ENCODE assay signal across 10 mouse cellular contexts in the genomic region with DNA sequence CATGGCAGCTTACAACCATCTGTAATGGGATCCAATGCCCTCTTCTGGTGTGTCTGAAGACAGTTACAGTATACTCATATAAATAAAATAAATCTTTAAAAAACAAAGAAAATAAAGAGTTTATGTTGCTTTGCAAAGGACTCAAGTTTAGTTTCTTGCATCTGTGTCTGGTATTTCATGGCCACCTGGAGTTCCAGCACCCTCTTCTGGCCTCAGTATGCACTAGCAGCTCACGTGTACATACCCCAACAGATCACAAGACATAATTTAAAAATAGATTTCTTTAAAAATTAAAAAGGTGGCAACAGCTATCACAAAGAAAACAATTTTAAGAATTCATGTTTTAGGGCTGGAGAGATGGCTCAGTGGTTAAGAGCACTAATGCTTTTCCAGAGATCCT. TPM values are rescaled to one million over a fixed set of nuclear protein-coding genes. Genes with fewer than 3 reads are reported as not detected.
DNase-seq lines count a peak whose midpoint lies in the region; ATAC-seq and TF ChIP-seq lines count a peak whose summit lies in the region.
"Had no signal": no experiment of that assay in that cellular context is flagged by ENCODE, and none has a peak within 500 bp of the region (broad histone marks: within the 10 kb centered on the region; RNA-seq: fewer than 3 reads in every experiment).

No protein-coding gene starts in this region.

- TF ChIP-seq CTCF in lung, adult 2 months (IDR thresholded peaks at IDR 0.05; ENCODE audit: insufficient read depth, low read length) = peak; percentile 20; the same call in 1 of the 2 replicates

- WGBS in lung, adult 2 months = 89% methylated on average over 1 of the region's 1 CpGs

- DNase-seq in CD4-positive, CD25-positive, alpha-beta regulatory T cell, adult 2 months (ENCODE audit: low read depth, low spot score) = peak; percentile 44
- DNase-seq in lung, adult 2 months = no peak
- no peak for DNase-seq in lung, adult 18-20 months
- peak; percentile 68 for DNase-seq in R1 (ENCODE audit: low read depth, low spot score)
- DNase-seq in Muller cell, postnatal 12 days (ENCODE audit: inconsistent ontology term) = no peak
- DNase-seq in kidney, postnatal 25 days = no peak

- no peak for ATAC-seq in CD4-positive, CD25-positive, alpha-beta regulatory T cell, adult 4 months
- ATAC-seq in megakaryocyte progenitor cell, adult 5-6 weeks (replicated peaks; ENCODE audit: poor library complexity) = peak; percentile 83

- H3K4me1 ChIP-seq in lung, adult 2 months (ENCODE audit: control insufficient read depth, insufficient read depth, low read length) = peaks cover 10% of the 10 kb centered on the region

- TF ChIP-seq POLR2A in lung, adult 2 months (IDR thresholded peaks at IDR 0.05; ENCODE audit: borderline replicate concordance, extremely low read depth, low read depth, low read length) = no peak

- H3K4me3 ChIP-seq in lung, adult 2 months (replicated peaks; ENCODE audit: extremely low read depth, low read depth, low read length) = no peak overlapping the region
- H3K4me3 ChIP-seq: heart, embryonic 15.5 days; limb, embryonic 12.5 days had no signal

RNA-seq across cellular contexts. Expression of a gene that starts 15.7 kb away (rescaled TPM):
- 10 to 100 TPM; 13.1 to 14.3 TPM for polyA plus RNA-seq in CD4-positive, CD25-positive, alpha-beta regulatory T cell, adult 4 months (2017; shearing (Covaris generic))
- 15.6 and 16.0 TPM in 2 replicates for polyA plus RNA-seq in lung, adult 2 months (2012; rRNA removed)
- 30.1 and 31.4 TPM in 2 replicates for total RNA-seq in megakaryocyte progenitor cell, adult 5-6 weeks (2015)
- total RNA-seq in megakaryocyte progenitor cell, adult 5-6 weeks (2017) = 15.7 and 17.2 TPM in 2 replicates

RNA-seq across cellular contexts. Expression of a gene that starts 56.4 kb away (rescaled TPM):
- polyA plus RNA-seq in CD4-positive, CD25-positive, alpha-beta regulatory T cell, adult 4 months (2017; shearing (Covaris generic)) = 10 to 100 TPM; 15.0 to 16.9 TPM
- polyA plus RNA-seq in lung, adult 2 months (2012; rRNA removed) = 0.88 and 1.2 TPM in 2 replicates
- 0.20 and 0.27 TPM in 2 replicates for total RNA-seq in megakaryocyte progenitor cell, adult 5-6 weeks (2015)
- 0.04 and 0.17 TPM in 2 replicates for total RNA-seq in megakaryocyte progenitor cell, adult 5-6 weeks (2017)

Comparison
In these comparisons a context has a peak if more than half of its experiments do, and no peak if none do; other contexts are left out.
1. DNase-seq: peak in CD4-positive, CD25-positive, alpha-beta regulatory T cell, adult 2 months (single experiment) and R1 (single experiment); none in lung, adult 2 months (single experiment), lung, adult 18-20 months (0 of 2), Muller cell, postnatal 12 days (single experiment) and kidney, postnatal 25 days (0 of 2).